Mouse (Mus musculus): Measurements from ENCODE around the gene Clmn.
"Not testable (repeated sequence)": the region's sequence is repeated elsewhere in the genome, so short reads cannot be mapped to it uniquely, and the experiment has no call there.

Clmn gene

DNA sequence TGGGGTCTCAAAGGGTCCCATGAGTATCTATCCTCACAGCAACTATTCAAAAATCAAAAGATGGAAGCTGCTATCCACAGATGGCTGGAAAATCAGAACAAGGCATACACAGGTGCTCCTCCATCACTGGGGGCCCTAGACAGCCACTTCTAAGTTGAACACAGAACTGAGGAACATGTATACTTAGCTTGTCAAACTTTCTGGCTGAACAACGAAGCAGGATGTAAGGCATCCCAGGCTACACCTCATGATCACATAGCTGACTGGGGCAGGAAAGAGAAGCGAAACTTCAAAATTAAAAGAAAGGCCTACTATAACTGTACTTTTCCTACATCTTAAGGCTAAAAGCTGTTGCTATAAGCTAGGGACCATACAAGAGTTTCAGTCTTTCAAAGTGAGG lies 115.9 kb downstream of the Clmn start:
- DNase-seq, result no peak

DNA sequence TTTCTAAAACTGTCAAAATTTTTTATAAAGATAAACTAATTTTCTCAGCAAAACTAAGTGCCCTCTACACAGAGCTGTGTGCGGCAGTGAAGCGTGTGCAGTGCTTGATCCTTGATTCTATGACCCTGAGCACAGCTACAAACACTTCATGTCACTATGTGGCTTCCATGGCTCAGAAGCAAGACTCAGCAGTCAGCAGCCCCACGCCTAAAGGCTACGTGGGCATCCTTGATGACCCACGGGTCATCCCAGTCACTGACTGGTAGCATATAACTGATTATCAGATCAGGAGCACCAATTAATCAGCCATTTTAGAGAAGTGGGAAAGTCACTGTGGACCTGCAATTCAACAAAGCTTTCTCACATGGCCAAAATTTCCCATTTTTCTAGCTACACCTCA lies 117.6 kb downstream of the Clmn start:
- DNase-seq, result no peak

DNA sequence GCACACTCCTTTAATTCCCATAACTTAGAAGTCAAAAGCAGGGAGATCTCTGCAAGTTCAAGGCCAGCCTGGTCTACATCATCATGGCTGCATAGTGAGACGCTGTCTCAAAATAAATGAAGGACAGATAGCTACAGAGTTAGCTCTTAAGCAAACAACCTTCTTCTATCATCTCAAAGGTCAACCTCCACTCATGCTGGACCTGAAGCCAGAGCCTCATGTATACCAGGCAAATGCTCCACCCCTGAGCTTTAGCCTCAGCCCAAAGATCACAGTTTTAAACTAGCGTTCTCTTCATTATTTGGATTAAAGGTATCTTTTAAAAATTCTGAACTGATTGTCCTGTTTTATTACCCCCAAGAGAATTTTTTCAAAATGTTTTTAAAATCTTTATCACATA lies 118.3 kb downstream of the Clmn start:
- DNase-seq, result no peak

DNA sequence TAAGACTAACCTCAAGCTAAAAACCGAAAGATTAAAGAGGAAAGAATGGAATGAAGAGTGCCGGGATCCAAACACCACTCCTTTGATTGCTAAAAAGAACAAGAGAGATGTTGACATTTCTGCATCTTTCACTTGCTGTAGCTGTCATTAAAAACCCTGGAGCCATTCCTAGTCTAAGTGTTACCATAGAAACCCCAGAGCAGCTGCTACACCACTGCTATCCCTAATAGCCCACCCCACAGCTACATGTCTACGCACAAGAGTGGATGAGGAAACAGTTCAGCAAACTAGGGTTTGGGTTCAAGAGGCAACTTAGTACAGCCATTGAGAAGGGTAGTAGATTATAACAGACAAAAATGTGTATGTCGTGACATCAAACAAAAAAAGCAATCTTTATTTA lies 121.2 kb downstream of the Clmn start:
- DNase-seq, result no peak

DNA sequence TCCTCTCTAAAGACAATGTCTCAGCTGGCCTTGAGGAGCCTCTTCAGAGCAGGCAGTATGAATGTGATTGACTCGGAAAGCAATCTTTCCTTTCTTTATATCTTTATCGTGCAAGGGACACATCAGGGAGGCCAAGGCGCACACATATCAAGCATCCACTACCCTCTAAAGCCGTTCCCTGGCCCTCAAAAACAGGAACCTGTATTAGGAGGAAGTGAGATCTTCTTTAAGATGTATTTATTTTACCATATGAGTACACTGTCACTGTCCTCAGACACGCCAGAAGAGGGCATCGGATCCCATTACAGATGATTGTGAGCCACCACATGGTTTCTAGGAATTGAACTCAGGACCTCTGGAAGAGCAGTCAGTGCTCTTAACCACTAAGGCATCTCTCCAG lies 122.6 kb downstream of the Clmn start:
- DNase-seq, result no peak

DNA sequence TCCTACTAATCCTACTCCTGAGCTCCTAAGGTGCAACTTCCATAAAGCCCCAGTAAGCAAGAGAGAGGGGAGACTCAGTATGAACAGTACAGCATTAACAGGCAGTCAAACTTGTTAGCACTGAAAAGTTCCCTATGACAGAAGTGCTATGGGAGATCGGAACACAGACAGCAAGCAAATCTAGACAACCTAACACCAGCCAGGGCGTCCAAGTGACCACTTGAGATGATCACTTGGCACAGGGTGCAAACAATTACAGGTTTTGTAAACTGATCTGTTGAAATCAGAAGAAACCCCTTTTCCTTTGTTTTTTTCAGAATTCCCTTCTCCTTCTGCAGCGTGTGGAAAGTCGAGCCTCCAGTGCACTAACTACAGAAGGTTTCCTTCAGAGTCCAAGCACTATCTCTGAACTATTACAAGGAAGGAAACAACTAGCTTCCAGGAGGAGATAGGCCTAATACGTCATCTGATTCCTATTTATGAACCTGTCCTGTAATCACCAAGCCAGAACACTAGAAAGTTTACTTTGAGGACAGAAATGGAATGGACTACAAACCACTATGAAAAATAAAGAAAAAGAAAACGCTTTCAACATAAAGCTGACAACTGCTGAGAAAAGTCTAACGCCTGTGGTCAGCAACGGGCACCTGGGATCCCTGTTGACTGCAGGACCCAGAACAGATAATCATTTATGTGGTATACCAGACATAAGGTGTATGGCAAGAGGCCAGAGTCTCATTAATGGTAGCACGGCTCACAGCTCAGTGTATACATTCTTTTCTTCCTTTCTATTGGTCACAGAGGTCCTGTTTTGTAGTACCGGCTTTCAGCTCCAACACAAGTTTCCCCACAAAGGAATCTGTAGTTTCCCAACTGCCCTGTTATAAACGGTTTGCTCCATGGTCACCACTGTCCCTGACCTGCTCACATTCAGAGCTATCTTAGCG lies 123.8 kb downstream of the Clmn start:
- DNase-seq, result no peak

DNA sequence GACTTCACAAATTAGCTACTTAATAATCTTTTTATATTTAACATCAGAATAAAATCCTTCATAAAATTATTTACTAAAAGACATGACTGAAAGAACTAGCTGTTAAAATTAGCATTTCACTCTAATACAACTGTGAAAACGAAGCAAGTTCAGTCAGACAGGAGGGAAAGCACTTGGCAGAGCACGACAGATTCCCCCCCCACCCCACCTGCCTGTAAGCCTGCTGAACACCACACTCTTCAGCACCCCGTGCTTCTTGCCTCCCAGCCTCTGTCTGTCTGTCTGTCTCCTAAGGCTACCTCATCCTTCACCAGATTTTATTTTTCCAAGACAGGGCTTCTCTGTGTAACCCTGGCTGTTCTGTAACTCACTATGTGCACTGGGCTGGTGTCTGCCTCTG lies 125.9 kb downstream of the Clmn start:
- no peak for DNase-seq

DNA sequence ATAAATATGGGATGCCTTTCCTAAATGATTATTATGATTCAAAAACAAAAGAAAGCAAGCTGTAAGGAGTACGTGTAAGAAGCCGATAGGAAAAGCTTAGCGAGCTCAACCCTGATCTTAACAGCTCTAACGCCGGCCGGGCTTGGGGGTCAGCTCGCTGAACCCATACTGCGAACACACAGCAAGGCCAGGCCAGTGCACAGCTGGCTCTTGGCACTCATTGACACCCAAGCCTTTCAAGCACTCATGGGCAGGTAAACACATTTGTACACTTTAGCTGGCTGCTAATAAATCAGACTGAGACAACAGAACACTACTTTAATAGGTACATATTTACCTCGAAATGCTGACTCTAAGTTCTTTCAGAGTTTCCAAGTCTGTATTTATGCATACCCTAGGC lies 126.4 kb downstream of the Clmn start:
- no peak for DNase-seq

DNA sequence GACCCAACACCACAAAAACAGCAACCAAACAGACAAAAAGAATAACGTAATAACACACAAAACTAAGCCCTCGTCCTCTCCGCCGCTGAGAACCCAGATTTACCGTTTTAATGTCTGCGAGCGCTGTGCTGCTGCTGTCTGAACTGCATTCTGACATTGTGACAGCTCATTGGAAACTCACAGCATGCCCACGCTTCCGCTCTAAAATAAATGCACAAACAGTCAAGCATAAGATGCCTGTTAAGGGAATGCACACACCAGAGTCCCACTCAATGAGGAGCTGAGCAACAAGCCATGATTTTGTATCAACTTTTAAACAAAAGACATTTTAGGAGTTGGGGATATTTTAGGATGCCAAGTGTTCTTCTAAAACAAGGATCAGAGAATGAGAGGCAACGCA lies 127.2 kb downstream of the Clmn start:
- DNase-seq, result peak; percentile 70

DNA sequence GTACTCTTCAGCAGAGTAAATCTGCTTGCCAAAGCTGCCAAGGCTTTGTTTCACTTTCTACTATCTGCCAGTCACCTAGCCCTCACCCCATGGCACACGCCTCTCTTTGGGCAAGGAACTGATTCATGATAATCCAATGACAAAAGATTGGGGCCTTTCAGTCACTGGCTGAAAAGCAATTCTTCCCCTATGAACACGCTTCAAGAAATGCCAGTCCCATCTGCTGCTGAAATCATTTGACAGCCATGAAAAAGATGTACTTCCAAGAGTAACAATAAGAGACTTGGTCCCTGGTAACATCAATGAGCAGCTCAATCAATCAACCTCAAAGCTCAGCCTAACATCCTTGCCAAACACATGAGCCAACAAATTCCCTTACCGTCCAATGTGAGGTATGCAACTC lies 128.9 kb downstream of the Clmn start:
- no peak for DNase-seq

DNA sequence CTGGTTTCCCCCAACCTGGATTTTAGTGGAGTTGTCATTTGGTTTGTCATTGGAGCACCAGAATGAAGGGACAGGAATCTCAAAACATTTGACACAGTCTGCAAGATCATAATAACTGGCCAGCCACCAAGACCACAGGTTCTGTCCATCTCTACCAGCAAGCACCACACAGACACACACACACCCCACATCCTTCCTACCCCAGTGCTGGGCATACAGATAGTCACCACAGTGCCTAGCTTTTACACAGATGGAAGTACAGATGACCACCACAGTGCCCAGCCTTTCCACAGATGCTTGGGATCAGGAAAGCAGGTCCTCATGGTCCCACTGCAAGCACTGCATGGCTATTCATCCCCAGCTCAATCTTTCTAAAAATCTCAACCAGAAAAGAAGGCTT lies 131.7 kb downstream of the Clmn start:
- DNase-seq, result no peak

DNA sequence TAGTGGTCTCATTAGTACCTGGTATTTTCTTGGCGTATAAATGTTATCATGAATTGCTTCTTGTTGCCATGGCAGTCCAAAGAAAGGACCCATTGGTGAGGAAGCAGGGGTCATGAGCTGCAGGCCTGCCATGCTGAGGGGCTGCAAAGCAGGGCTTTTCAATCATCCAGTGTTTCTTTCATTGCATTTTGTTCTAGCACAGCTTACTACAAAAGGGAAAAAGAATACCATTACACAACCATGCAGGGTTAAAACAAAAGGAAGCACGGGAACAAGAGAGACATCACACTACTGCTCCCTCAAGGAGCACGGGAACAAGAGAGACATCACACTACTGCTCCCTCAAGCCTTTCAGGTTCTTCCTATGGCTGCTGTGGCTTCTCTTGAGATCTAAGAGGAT lies 133.1 kb downstream of the Clmn start:
- no peak for DNase-seq

DNA sequence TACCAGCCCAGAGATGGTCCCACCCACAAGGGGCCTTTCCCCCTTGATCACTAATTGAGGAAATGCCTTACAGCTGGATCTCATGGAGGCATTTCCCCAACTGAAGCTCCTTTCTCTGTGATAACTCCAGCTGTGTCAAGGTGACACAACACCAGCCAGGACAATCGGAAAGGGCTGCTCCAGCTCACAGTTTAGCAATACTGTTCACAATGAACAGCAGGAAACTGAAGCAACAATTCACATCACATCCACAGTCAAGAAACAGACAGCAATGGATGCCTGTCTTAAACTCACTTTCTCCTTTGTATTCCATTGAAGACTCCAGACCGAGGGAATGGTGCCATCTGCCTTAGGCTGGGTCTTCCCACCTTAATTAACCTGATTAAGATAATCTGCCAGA lies 138.4 kb downstream of the Clmn start:
- not testable (repeated sequence) for DNase-seq

DNA sequence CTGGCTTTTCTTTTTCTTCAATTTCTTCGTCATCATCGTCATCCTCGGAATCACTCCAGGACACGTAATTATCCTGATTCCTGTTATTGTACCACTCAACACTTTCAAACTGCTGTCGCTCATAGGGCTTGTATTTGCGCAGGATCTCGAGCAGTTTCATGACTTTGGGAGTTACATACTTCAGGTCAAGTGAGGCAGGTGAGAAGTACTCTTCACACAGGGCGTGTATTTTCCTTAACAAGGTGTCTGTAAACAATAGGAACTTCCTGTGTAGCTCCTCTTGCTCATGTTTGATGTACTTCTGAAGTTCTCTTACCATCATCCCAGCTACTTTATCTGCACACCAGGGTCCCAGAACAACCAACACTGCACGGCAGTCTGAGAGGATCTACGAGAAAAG lies 142.8 kb downstream of the Clmn start:
- no peak for DNase-seq

DNA sequence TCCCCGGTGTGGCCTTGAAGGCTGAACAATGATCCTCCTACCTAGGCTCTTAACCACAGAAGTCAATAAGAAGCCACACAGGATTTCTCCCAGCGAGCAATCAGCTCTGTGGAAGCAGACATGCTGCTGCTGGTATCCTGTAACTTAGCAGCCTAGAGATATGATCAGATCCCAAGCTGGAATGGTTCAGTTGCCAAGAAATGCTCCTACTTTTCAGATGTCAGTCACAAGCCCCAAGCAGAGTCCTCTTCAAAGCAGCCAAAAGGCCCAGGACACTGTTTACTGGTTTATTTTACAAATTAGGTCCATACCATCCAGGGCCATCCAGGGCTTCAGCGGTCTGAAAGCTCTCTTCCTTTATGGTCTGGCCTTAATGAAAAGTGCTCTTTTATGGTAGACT lies 143.9 kb downstream of the Clmn start:
- DNase-seq, result no peak

DNA sequence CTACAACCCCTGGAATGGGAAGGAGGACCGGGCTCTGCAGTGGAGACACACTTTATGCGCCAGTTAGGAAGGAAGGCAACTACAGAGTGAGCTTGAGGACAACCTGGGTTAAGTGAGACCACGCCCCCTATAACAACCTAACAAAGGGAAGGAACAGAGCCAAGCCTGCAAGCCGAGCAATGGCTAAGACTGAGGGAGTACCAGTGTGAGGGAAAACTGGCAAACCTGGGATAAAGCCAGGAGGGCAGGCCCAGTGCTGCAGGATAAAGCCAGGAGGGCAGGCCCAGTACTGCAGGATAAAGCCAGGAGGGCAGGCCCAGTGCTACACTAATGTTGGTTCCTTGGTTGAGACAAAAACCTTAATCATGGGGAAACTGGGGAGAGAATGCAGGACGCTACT lies 145.9 kb downstream of the Clmn start:
- DNase-seq, result no peak

DNA sequence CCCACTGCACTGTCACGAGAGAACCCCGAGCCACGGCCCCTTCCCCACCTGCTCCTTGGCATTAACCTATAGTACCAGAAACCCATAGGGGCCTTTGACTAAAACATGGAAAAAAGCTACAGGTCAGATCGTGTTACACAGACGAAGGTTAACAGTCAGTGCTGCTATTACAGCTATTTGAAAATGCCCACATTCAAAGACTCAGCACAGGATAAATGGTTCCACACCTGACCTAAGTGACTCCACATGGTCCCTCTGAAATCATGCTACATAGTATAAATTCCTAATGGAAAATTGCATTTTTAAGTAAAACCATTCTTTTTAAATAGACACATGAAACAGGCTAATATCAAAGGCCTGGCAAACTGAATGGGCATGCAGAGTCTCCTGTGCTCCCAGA lies 148.5 kb downstream of the Clmn start:
- no peak for DNase-seq

DNA sequence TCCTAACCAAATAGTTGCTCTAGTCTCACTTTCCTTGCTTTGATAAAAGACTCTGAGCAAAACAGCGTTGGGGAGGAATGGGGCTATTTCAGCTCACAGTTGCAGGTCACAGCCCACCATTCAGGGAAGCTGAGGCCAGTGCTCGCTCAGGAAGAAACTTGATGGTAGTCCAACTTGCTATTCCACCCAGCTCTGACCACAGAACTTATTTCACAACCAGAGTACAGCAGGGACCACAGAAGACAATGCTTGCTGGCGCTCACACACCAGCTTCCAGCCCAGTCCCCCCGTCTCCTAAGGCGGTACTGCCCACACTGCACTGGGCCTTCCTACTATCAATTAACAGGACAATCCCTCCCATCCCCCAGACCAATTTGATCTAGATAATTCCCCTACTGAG lies 149.4 kb downstream of the Clmn start:
- DNase-seq, result no peak

Measured in right cerebral cortex, adult 18-20 months (tissue).